Mouse (Mus musculus): ENCODE results near the gene Mid1.

The Mid1 gene

GRCm38 (mm10) chrX:169811783-169812182 is 126.8 kb downstream of the Mid1 start:
- DNase-seq (ENCODE audit: low read depth in 2 of 2, low spot score in 2 of 2), result no peak

GRCm38 (mm10) chrX:169813673-169814072 is 128.7 kb downstream of the Mid1 start:
- DNase-seq (ENCODE audit: low read depth in 2 of 2, low spot score in 2 of 2), result no peak

- no peak for DNase-seq (ENCODE audit: low read depth in 2 of 2, low spot score in 2 of 2)
Measured at GRCm38 (mm10) chrX:169826947-169827346, 141.9 kb downstream of the Mid1 start.

- DNase-seq (ENCODE audit: low read depth in 2 of 2, low spot score in 2 of 2), result no peak
Measured at GRCm38 (mm10) chrX:169827720-169828119, 142.7 kb downstream of the Mid1 start.

GRCm38 (mm10) chrX:169828136-169828535 is 143.1 kb downstream of the Mid1 start:
- no peak for DNase-seq (ENCODE audit: low read depth in 2 of 2, low spot score in 2 of 2)

GRCm38 (mm10) chrX:169830052-169830451 is 145.1 kb downstream of the Mid1 start:
- DNase-seq (ENCODE audit: low read depth in 2 of 2, low spot score in 2 of 2), result no peak

- DNase-seq (ENCODE audit: low read depth in 2 of 2, low spot score in 2 of 2), result no peak
Measured at GRCm38 (mm10) chrX:169837947-169838649, 153.1 kb downstream of the Mid1 start.

- DNase-seq (ENCODE audit: low read depth in 2 of 2, low spot score in 2 of 2), result no peak
Measured at GRCm38 (mm10) chrX:169838650-169838971, 153.6 kb downstream of the Mid1 start.

- no peak for DNase-seq (ENCODE audit: low read depth in 2 of 2, low spot score in 2 of 2)
Measured at GRCm38 (mm10) chrX:169843267-169843666, 158.3 kb downstream of the Mid1 start.

- DNase-seq (ENCODE audit: low read depth in 2 of 2, low spot score in 2 of 2), result no peak
Measured at GRCm38 (mm10) chrX:169844150-169844772, 159.3 kb downstream of the Mid1 start.

GRCm38 (mm10) chrX:169846187-169846586 is 161.2 kb downstream of the Mid1 start:
- DNase-seq (ENCODE audit: low read depth in 2 of 2, low spot score in 2 of 2), result no peak

- DNase-seq (ENCODE audit: low read depth in 2 of 2, low spot score in 2 of 2), result no peak
Measured at GRCm38 (mm10) chrX:169861194-169861720, 176.3 kb downstream of the Mid1 start.

GRCm38 (mm10) chrX:169862440-169862839 is 177.4 kb downstream of the Mid1 start:
- no peak for DNase-seq (ENCODE audit: low read depth in 2 of 2, low spot score in 2 of 2)

- DNase-seq (ENCODE audit: low read depth in 2 of 2, low spot score in 2 of 2), result peak; percentile 24 to 25
Measured at GRCm38 (mm10) chrX:169862848-169863247, 177.8 kb downstream of the Mid1 start.

GRCm38 (mm10) chrX:169863841-169864240 is 178.8 kb downstream of the Mid1 start:
- no peak for DNase-seq (ENCODE audit: low read depth in 2 of 2, low spot score in 2 of 2)

GRCm38 (mm10) chrX:169868223-169868622 is 183.2 kb downstream of the Mid1 start:
- no peak for DNase-seq (ENCODE audit: low read depth in 2 of 2, low spot score in 2 of 2)

- no peak for DNase-seq (ENCODE audit: low read depth in 2 of 2, low spot score in 2 of 2)
Measured at GRCm38 (mm10) chrX:169874475-169874874, 189.5 kb downstream of the Mid1 start.

- peak; percentile 25 to 29 for DNase-seq (ENCODE audit: low read depth in 2 of 2, low spot score in 2 of 2)
Measured at GRCm38 (mm10) chrX:169879481-169880362, 194.7 kb downstream of the Mid1 start.

GRCm38 (mm10) chrX:169880363-169880711 is 195.3 kb downstream of the Mid1 start:
- DNase-seq (ENCODE audit: low read depth in 2 of 2, low spot score in 2 of 2), result no peak

- peak in 1 of 2 experiments; percentile 23 for DNase-seq (ENCODE audit: low read depth in 2 of 2, low spot score in 2 of 2)
Measured at GRCm38 (mm10) chrX:169880826-169881225, 195.8 kb downstream of the Mid1 start.

GRCm38 (mm10) chrX:169881253-169882219 is 196.5 kb downstream of the Mid1 start:
- DNase-seq (ENCODE audit: low read depth in 2 of 2, low spot score in 2 of 2), result no peak

Data from CD8-positive naive resting alpha-beta T cell, adult 2 months (primary cell).